Mouse (Mus musculus) testis, adult 2 months (tissue): ENCODE measurements around the gene Crat. TPM values are rescaled to one million over a fixed set of nuclear protein-coding genes. Genes with fewer than 3 reads are reported as not detected.

Source experiments
- H3K27ac ChIP-seq: fragments of 200-500 bp; 2 replicates; pipeline ENCODE4 v1.5.1; 2012; ENCODE audit warnings: low read depth, low read length; ENCODE audit not compliant: control insufficient read depth, insufficient read depth
- H3K27me3 ChIP-seq: fragments of 200-500 bp; 2 replicates; pipeline ENCODE4 v1.6.1; 2012; ENCODE audit warnings: mild to moderate bottlenecking, low read length, moderate library complexity; ENCODE audit not compliant: control insufficient read depth, insufficient read depth
- H3K36me3 ChIP-seq: fragments of 200-500 bp; 2 replicates; pipeline ENCODE4 v1.6.1; 2012; ENCODE audit warnings: mild to moderate bottlenecking, low read length; ENCODE audit not compliant: control insufficient read depth, insufficient read depth
- H3K4me1 ChIP-seq: fragments of 200-500 bp; 2 replicates; pipeline ENCODE4 v1.6.1; 2012; ENCODE audit warnings: low read length; ENCODE audit not compliant: control insufficient read depth, insufficient read depth
- H3K4me3 ChIP-seq: fragments of 200-500 bp; 2 replicates; pipeline ENCODE4 v1.5.1; 2012; ENCODE audit warnings: low read depth, mild to moderate bottlenecking, low read length, moderate library complexity, mixed read lengths; ENCODE audit not compliant: control insufficient read depth
- CTCF ChIP-seq: fragments of 200-500 bp; IDR thresholded peaks from 2 replicates; pipeline ENCODE4 v1.5.1; 2012; ENCODE audit warnings: low read depth, mild to moderate bottlenecking, inconsistent platforms, low read length, moderate library complexity; ENCODE audit not compliant: control insufficient read depth, insufficient read depth, insufficient replicate concordance
- POLR2A ChIP-seq: fragments of 200-500 bp; IDR thresholded peaks from 2 replicates; pipeline ENCODE4 v1.6.1; 2012; ENCODE audit warnings: low read depth, mild to moderate bottlenecking, inconsistent platforms, low read length, moderate library complexity; ENCODE audit not compliant: control insufficient read depth
- polyA plus RNA-seq: library from polyadenylated mRNA; depleted of rRNA; stranded (reverse); fragments of >200 nt; gene quantifications from 2 replicates; pipeline ENCODE4 v1.2.3, GENCODE M21; 2012

Crat gene
- polyA plus RNA-seq, 1 experiment: 591 TPM

- Histone ChIP-seq H3K4me1 (no peaks in the 10 kb centered on the region), H3K4me3 (no peak overlapping the region), H3K27ac (no peak overlapping the region), H3K27me3 (no peaks in the 10 kb centered on the region), H3K36me3 (no peaks in the 10 kb centered on the region; the same call in 1 of the 2 replicates)
- TF ChIP-seq CTCF (no peak), POLR2A (no peak)
Observed at GRCm38 (mm10) chr2:30402351-30402826, 13.2 kb downstream of the Crat start.

GRCm38 (mm10) chr2:30401581-30401980, 14.0 kb downstream of the Crat start:
- H3K27ac ChIP-seq: no peak overlapping the region
- no peaks in the 10 kb centered on the region; the same call in 1 of the 2 replicates for H3K36me3 ChIP-seq
- no peak overlapping the region for H3K4me3 ChIP-seq
- H3K4me1 ChIP-seq: no peaks in the 10 kb centered on the region
- TF ChIP-seq CTCF (no peak), POLR2A (no peak; the same call in 1 of the 2 replicates)
- no peaks in the 10 kb centered on the region for H3K27me3 ChIP-seq

GRCm38 (mm10) chr2:30399191-30400171, 16.1 kb downstream of the Crat start:
- no peak overlapping the region for H3K27ac ChIP-seq
- H3K27me3 ChIP-seq: no peaks in the 10 kb centered on the region
- no peaks in the 10 kb centered on the region for H3K4me1 ChIP-seq
- TF ChIP-seq CTCF: no peak
- TF ChIP-seq POLR2A: no peak
- H3K36me3 ChIP-seq: no peaks in the 10 kb centered on the region; the same call in 1 of the 2 replicates
- H3K4me3 ChIP-seq: no peak overlapping the region

GRCm38 (mm10) chr2:30397986-30398512, 17.6 kb downstream of the Crat start:
- Histone ChIP-seq H3K4me1 (peaks cover 5% of the 10 kb centered on the region), H3K36me3 (no peaks in the 10 kb centered on the region; the same call in 1 of the 2 replicates), H3K27ac (no peak overlapping the region), H3K4me3 (no peak overlapping the region), H3K27me3 (no peaks in the 10 kb centered on the region)
- no peak for TF ChIP-seq POLR2A

GRCm38 (mm10) chr2:30396246-30396645, 19.4 kb downstream of the Crat start:
- TF ChIP-seq POLR2A (no peak), CTCF (no peak)
- peaks cover 12% of the 10 kb centered on the region for H3K4me1 ChIP-seq
- no peak overlapping the region for H3K4me3 ChIP-seq
- H3K27ac ChIP-seq: no peak overlapping the region
- no peaks in the 10 kb centered on the region for H3K27me3 ChIP-seq
- H3K36me3 ChIP-seq: no peaks in the 10 kb centered on the region; the same call in 1 of the 2 replicates

- no peak for TF ChIP-seq POLR2A
- no peak for TF ChIP-seq CTCF
- H3K36me3 ChIP-seq: no peaks in the 10 kb centered on the region; the same call in 1 of the 2 replicates
- no peaks in the 10 kb centered on the region for H3K27me3 ChIP-seq
- peaks cover 15% of the 10 kb centered on the region for H3K4me1 ChIP-seq
- H3K27ac ChIP-seq: no peak overlapping the region
- no peak overlapping the region for H3K4me3 ChIP-seq
Observed at GRCm38 (mm10) chr2:30395757-30396156, 19.9 kb downstream of the Crat start.

- H3K4me1 ChIP-seq: peaks cover 15% of the 10 kb centered on the region
- no peaks in the 10 kb centered on the region for H3K36me3 ChIP-seq
- H3K27me3 ChIP-seq: no peaks in the 10 kb centered on the region
- H3K27ac ChIP-seq: no peak overlapping the region; the same call in 1 of the 2 replicates
- H3K4me3 ChIP-seq: peak overlapping the region; percentile 95
- TF ChIP-seq POLR2A (no peak), CTCF (no peak)
Observed at GRCm38 (mm10) chr2:30393370-30393656, 22.3 kb downstream of the Crat start.
